Mouse (Mus musculus) lung, postnatal 0 days (tissue): ENCODE results near the gene Fhad1.

Source experiments
- CTCF ChIP-seq: IDR thresholded peaks from 2 replicates; pipeline ENCODE4 v1.5.1; 2016; ENCODE audit warnings: antibody characterized with exemption, mild to moderate bottlenecking
- EP300 ChIP-seq: IDR thresholded peaks from 2 replicates; pipeline ENCODE4 v1.6.1; 2016; ENCODE audit warnings: antibody characterized with exemption, mild to moderate bottlenecking, control low read depth

GRCm38 (mm10) chr4:141952114-141952513 is 62.8 kb downstream of the Fhad1 start:
- TF ChIP-seq EP300 (peak; percentile 26; the same call in 1 of the 2 replicates), CTCF (no peak)
